9 mouse cellular contexts compared by ENCODE assay signal in the genomic region with DNA sequence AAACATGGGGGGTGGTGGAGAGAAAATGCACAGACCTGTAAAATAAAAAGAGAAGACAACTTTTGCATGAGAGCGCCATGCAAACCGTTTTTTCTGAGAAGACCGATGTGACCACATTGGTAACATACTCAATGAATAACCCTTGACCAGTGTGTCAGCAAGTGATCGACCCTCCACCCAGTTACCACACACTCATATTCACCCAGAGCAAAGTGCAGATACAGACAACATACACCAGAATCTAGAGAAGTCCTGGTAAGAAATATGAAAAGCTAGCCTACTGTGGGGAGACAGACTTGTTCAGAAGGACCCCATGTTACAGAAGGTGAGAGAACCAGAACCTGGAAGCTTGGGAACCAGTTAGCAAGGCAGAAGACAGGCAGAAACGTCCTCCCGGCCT. TPM values are rescaled to one million over a fixed set of nuclear protein-coding genes. Genes with fewer than 3 reads are reported as not detected.
DNase-seq lines count a peak whose midpoint lies in the region; ATAC-seq lines count a peak whose summit lies in the region.
"Had no signal": no experiment of that assay in that cellular context is flagged by ENCODE, and none has a peak within 500 bp of the region (broad histone marks: within the 10 kb centered on the region; RNA-seq: fewer than 3 reads in every experiment).

No protein-coding gene starts in this region.

- H3K4me3 ChIP-seq in kidney, embryonic 15.5 days (replicated peaks), result peak overlapping the region; percentile 66
- peak overlapping the region; percentile 62 for H3K4me3 ChIP-seq in embryonic facial prominence, embryonic 15.5 days (replicated peaks)
- peak overlapping the region; percentile 60 for H3K4me3 ChIP-seq in intestine, embryonic 14.5 days (ENCODE audit: low read depth, low read length)
- peak overlapping the region; percentile 79 for H3K4me3 ChIP-seq in neural tube, embryonic 13.5 days

- H3K36me3 ChIP-seq in kidney, embryonic 15.5 days, result no peaks in the 10 kb centered on the region
- H3K36me3 ChIP-seq in embryonic facial prominence, embryonic 15.5 days, result no peaks in the 10 kb centered on the region
- H3K36me3 ChIP-seq in intestine, embryonic 14.5 days (ENCODE audit: control insufficient read depth, insufficient read depth, low read length), result no peaks in the 10 kb centered on the region
- no peaks in the 10 kb centered on the region for H3K36me3 ChIP-seq in neural tube, embryonic 13.5 days

- no peak for DNase-seq in kidney, postnatal 25 days
- DNase-seq in intestine, embryonic 14.5 days (ENCODE audit: low spot score), result no peak
- no peak for DNase-seq in spleen, postnatal 36 days (ENCODE audit: low spot score in 2 of 2)
- DNase-seq in right cerebral cortex, postnatal 25 days, result no peak

- no peak overlapping the region for H3K9ac ChIP-seq in kidney, embryonic 15.5 days
- no peak overlapping the region for H3K9ac ChIP-seq in embryonic facial prominence, embryonic 15.5 days
- H3K9ac ChIP-seq in intestine, embryonic 14.5 days (ENCODE audit: low read length), result no peak overlapping the region
- H3K9ac ChIP-seq in neural tube, embryonic 13.5 days, result no peak overlapping the region

- peaks cover 26% of the 10 kb centered on the region for H3K27me3 ChIP-seq in kidney, embryonic 15.5 days
- H3K27me3 ChIP-seq in embryonic facial prominence, embryonic 15.5 days, result no peaks in the 10 kb centered on the region; the same call in 1 of the 2 replicates
- no peaks in the 10 kb centered on the region; the same call in 1 of the 2 replicates for H3K27me3 ChIP-seq in intestine, embryonic 14.5 days (replicated peaks; ENCODE audit: control insufficient read depth, insufficient read depth, low read length)
- peaks cover 13% of the 10 kb centered on the region for H3K27me3 ChIP-seq in neural tube, embryonic 13.5 days

- ATAC-seq in kidney, embryonic 15.5 days (replicated peaks; ENCODE audit: low FRiP score), result no peak
- ATAC-seq in embryonic facial prominence, embryonic 15.5 days (ENCODE audit: insufficient number of reproducible peaks, low FRiP score, low TSS enrichment, low read depth), result no peak
- ATAC-seq in intestine, embryonic 14.5 days (replicated peaks; ENCODE audit: low FRiP score, low TSS enrichment, low read depth), result no peak
- peak; percentile 3 for ATAC-seq in neural tube, embryonic 13.5 days (ENCODE audit: low read depth)
- ATAC-seq in megakaryocyte progenitor cell, adult 5-6 weeks (replicated peaks; ENCODE audit: poor library complexity), result no peak

- H3K9me3 ChIP-seq in kidney, embryonic 15.5 days (replicated peaks), result no peaks in the 10 kb centered on the region
- H3K9me3 ChIP-seq in embryonic facial prominence, embryonic 15.5 days (replicated peaks), result no peaks in the 10 kb centered on the region
- no peaks in the 10 kb centered on the region for H3K9me3 ChIP-seq in intestine, embryonic 14.5 days (ENCODE audit: control insufficient read depth, low read length)
- H3K9me3 ChIP-seq in neural tube, embryonic 13.5 days, result no peaks in the 10 kb centered on the region

- peaks cover 39% of the 10 kb centered on the region for H3K4me1 ChIP-seq in kidney, embryonic 15.5 days
- peaks cover 30% of the 10 kb centered on the region for H3K4me1 ChIP-seq in embryonic facial prominence, embryonic 15.5 days
- peaks cover 16% of the 10 kb centered on the region; the same call in 1 of the 2 replicates for H3K4me1 ChIP-seq in intestine, embryonic 14.5 days (replicated peaks; ENCODE audit: control insufficient read depth, insufficient read depth, low read length)
- H3K4me1 ChIP-seq in neural tube, embryonic 13.5 days (replicated peaks), result peaks cover 20% of the 10 kb centered on the region

- 49% methylated on average over 6 of the region's 6 CpGs for WGBS in kidney, embryonic 15.5 days
- WGBS in embryonic facial prominence, embryonic 15.5 days, result 51% methylated on average over 6 of the region's 6 CpGs
- WGBS in intestine, embryonic 14.5 days, result 47% methylated on average over 6 of the region's 6 CpGs
- 50% methylated on average over 6 of the region's 6 CpGs for WGBS in neural tube, embryonic 13.5 days

- H3K27ac ChIP-seq in kidney, embryonic 15.5 days, result no peak overlapping the region
- H3K27ac ChIP-seq in embryonic facial prominence, embryonic 15.5 days (replicated peaks), result peak overlapping the region; percentile 90
- peak overlapping the region; percentile 83; the same call in 1 of the 2 replicates for H3K27ac ChIP-seq in intestine, embryonic 14.5 days (ENCODE audit: low read depth)
- H3K27ac ChIP-seq in neural tube, embryonic 13.5 days (replicated peaks), result no peak overlapping the region

- H3K4me2 ChIP-seq in kidney, embryonic 15.5 days, result peak overlapping the region; percentile 77
- H3K4me2 ChIP-seq in embryonic facial prominence, embryonic 15.5 days (replicated peaks), result peak overlapping the region; percentile 59
- H3K4me2 ChIP-seq in intestine, embryonic 14.5 days (ENCODE audit: low read length), result peak overlapping the region; percentile 67
- peak overlapping the region; percentile 84 for H3K4me2 ChIP-seq in neural tube, embryonic 13.5 days

RNA-seq across cellular contexts. Expression of gene Cacng7, which starts 1.6 kb away (rescaled TPM):
- 0.90 and 1.00 TPM in 2 replicates for polyA plus RNA-seq in kidney, embryonic 15.5 days (2015; fragmentation: Nextera tagmentation; extraction: Ambion mirVana)
- polyA plus RNA-seq in embryonic facial prominence, embryonic 15.5 days (2015; fragmentation: Nextera tagmentation; extraction: Ambion mirVana), result 2.0 and 3.1 TPM in 2 replicates
- 1.9 and 2.7 TPM in 2 replicates for polyA plus RNA-seq in intestine, embryonic 14.5 days (2014; fragmentation: Nextera tagmentation; extraction: Ambion mirVana)
- 4.2 and 4.5 TPM in 2 replicates for polyA plus RNA-seq in neural tube, embryonic 13.5 days (2015; fragmentation: Nextera tagmentation; extraction: Ambion mirVana)
- not detected in 2 replicates for total RNA-seq in megakaryocyte progenitor cell, adult 5-6 weeks (2015)
- not detected in 2 replicates for total RNA-seq in megakaryocyte progenitor cell, adult 5-6 weeks (2017)

RNA-seq across cellular contexts. Expression of gene Prkcg, which starts 42.2 kb away (rescaled TPM):
- polyA plus RNA-seq in kidney, embryonic 15.5 days (2015; fragmentation: Nextera tagmentation; extraction: Ambion mirVana), result 0.06 and 0.27 TPM in 2 replicates
- 0.13 and 0.28 TPM in 2 replicates for polyA plus RNA-seq in embryonic facial prominence, embryonic 15.5 days (2015; fragmentation: Nextera tagmentation; extraction: Ambion mirVana)
- 0.36 and 0.70 TPM in 2 replicates for polyA plus RNA-seq in intestine, embryonic 14.5 days (2014; fragmentation: Nextera tagmentation; extraction: Ambion mirVana)
- 0.64 and 0.76 TPM in 2 replicates for polyA plus RNA-seq in neural tube, embryonic 13.5 days (2015; fragmentation: Nextera tagmentation; extraction: Ambion mirVana)
- total RNA-seq in megakaryocyte progenitor cell, adult 5-6 weeks (2015), result 0.10 and 0.32 TPM in 2 replicates
- total RNA-seq in megakaryocyte progenitor cell, adult 5-6 weeks (2017), result not detected in 2 replicates

RNA-seq across cellular contexts. Expression of gene Myadm, which starts 42.3 kb away (rescaled TPM):
- polyA plus RNA-seq in kidney, embryonic 15.5 days (2015; fragmentation: Nextera tagmentation; extraction: Ambion mirVana), result 78.3 and 93.8 TPM in 2 replicates
- 105 and 107 TPM in 2 replicates for polyA plus RNA-seq in embryonic facial prominence, embryonic 15.5 days (2015; fragmentation: Nextera tagmentation; extraction: Ambion mirVana)
- 182 and 192 TPM in 2 replicates for polyA plus RNA-seq in intestine, embryonic 14.5 days (2014; fragmentation: Nextera tagmentation; extraction: Ambion mirVana)
- 40.4 and 46.4 TPM in 2 replicates for polyA plus RNA-seq in neural tube, embryonic 13.5 days (2015; fragmentation: Nextera tagmentation; extraction: Ambion mirVana)
- total RNA-seq in megakaryocyte progenitor cell, adult 5-6 weeks (2015), result 12.8 and 13.8 TPM in 2 replicates
- 3.2 and 3.7 TPM in 2 replicates for total RNA-seq in megakaryocyte progenitor cell, adult 5-6 weeks (2017)

RNA-seq across cellular contexts. Expression of gene Cacng8, which starts 59.3 kb away (rescaled TPM):
- 1.9 and 2.3 TPM in 2 replicates for polyA plus RNA-seq in kidney, embryonic 15.5 days (2015; fragmentation: Nextera tagmentation; extraction: Ambion mirVana)
- 2.2 and 3.0 TPM in 2 replicates for polyA plus RNA-seq in embryonic facial prominence, embryonic 15.5 days (2015; fragmentation: Nextera tagmentation; extraction: Ambion mirVana)
- 2.5 and 3.1 TPM in 2 replicates for polyA plus RNA-seq in intestine, embryonic 14.5 days (2014; fragmentation: Nextera tagmentation; extraction: Ambion mirVana)
- polyA plus RNA-seq in neural tube, embryonic 13.5 days (2015; fragmentation: Nextera tagmentation; extraction: Ambion mirVana), result 12.1 and 12.8 TPM in 2 replicates
- not detected in 2 replicates for total RNA-seq in megakaryocyte progenitor cell, adult 5-6 weeks (2015)
- not detected in 2 replicates for total RNA-seq in megakaryocyte progenitor cell, adult 5-6 weeks (2017)
- total RNA-seq: gastrocnemius, adult 8-10 months had no signal

Comparison
In these comparisons a context has a peak if more than half of its experiments do, and no peak if none do; other contexts are left out.
1. H3K27ac ChIP-seq: peak in embryonic facial prominence, embryonic 15.5 days (single experiment) and intestine, embryonic 14.5 days (single experiment); none in kidney, embryonic 15.5 days (single experiment) and neural tube, embryonic 13.5 days (single experiment).
2. Peak in every context shown above with its lines, with median percentiles within 50 percentile points of each other: H3K4me2 ChIP-seq and H3K4me3 ChIP-seq.